Comparison of ENCODE assay signal across 13 mouse cellular contexts in the genomic region with DNA sequence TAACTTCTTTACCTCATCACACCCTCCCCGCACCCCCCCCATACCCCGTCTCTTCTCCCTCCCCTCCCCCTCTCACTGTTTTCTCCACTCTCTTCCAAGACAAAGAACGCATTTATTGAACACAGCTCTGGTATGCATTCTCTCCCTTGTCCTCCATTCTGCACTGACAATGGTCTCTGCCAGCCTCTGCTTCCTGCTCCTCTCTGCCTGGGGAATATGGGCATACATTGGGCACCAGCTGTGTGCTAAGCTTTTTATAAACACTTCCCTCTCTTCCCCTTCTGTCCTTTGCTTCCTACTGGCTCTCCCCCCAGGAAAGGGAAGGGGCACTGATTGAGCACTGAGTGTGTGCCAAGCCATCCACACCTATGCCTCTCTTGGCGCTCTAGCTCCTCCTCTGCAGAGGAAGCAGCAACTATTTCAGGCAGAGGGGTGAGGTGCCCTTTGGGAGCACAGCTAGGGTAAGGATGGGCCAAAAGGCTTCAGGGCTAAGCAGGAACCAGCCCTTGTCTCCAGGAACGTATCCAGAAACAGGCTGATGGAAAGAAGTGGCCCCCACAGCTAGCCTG. TPM values are rescaled to one million over a fixed set of nuclear protein-coding genes. Genes with fewer than 3 reads are reported as not detected.
DNase-seq lines count a peak whose midpoint lies in the region; ATAC-seq and TF ChIP-seq lines count a peak whose summit lies in the region.
"Had no signal": no experiment of that assay in that cellular context is flagged by ENCODE, and none has a peak within 500 bp of the region (broad histone marks: within the 10 kb centered on the region; RNA-seq: fewer than 3 reads in every experiment).

No protein-coding gene starts in this region.

- intact Hi-C loops in heart, postnatal 14 days (cut with DNase I), result no loop called here

- peak overlapping the region; percentile 97 for H3K9ac ChIP-seq in heart, embryonic 13.5 days
- H3K9ac ChIP-seq in forebrain, embryonic 15.5 days (replicated peaks), result no peak overlapping the region
- H3K9ac ChIP-seq in midbrain, embryonic 11.5 days (ENCODE audit: low read length), result no peak overlapping the region

- WGBS in heart, embryonic 13.5 days, result 21% methylated on average over 5 of the region's 5 CpGs
- 31% methylated on average over 5 of the region's 5 CpGs for WGBS in forebrain, embryonic 15.5 days
- 39% methylated on average over 5 of the region's 5 CpGs for WGBS in midbrain, embryonic 11.5 days

- H3K36me3 ChIP-seq in heart, embryonic 13.5 days, result no peaks in the 10 kb centered on the region
- H3K36me3 ChIP-seq in forebrain, embryonic 15.5 days, result no peaks in the 10 kb centered on the region
- no peaks in the 10 kb centered on the region for H3K36me3 ChIP-seq in midbrain, embryonic 11.5 days (ENCODE audit: control insufficient read depth, insufficient read depth, low read length)

- no peak for ATAC-seq in heart, embryonic 13.5 days (ENCODE audit: extremely low read depth, insufficient number of reproducible peaks, low FRiP score, low TSS enrichment)
- peak; percentile 33; the same call in 1 of the 2 replicates for ATAC-seq in forebrain, embryonic 15.5 days (replicated peaks)
- ATAC-seq in midbrain, embryonic 11.5 days (ENCODE audit: low FRiP score), result no peak
- no peak for ATAC-seq in megakaryocyte-erythroid progenitor cell, adult 5-6 weeks (replicated peaks; ENCODE audit: low FRiP score, low TSS enrichment, poor library complexity, severe bottlenecking)

- no peaks in the 10 kb centered on the region for H3K9me3 ChIP-seq in heart, embryonic 13.5 days
- H3K9me3 ChIP-seq in forebrain, embryonic 15.5 days, result no peaks in the 10 kb centered on the region
- H3K9me3 ChIP-seq in midbrain, embryonic 11.5 days (ENCODE audit: control insufficient read depth, low read length), result no peaks in the 10 kb centered on the region
- H3K9me3 ChIP-seq: liver, embryonic 13.5 days had no signal

- no peak for TF ChIP-seq POLR2A in cortical plate, adult 2 months (IDR thresholded peaks at IDR 0.05; ENCODE audit: extremely low read depth, insufficient read depth, low read length)

- TF ChIP-seq CTCF in cortical plate, adult 2 months (IDR thresholded peaks at IDR 0.05; ENCODE audit: extremely low read depth, insufficient read depth, low read length), result no peak

- H3K27ac ChIP-seq in heart, embryonic 13.5 days (replicated peaks), result peak overlapping the region; percentile 99
- peak overlapping the region; percentile 72 for H3K27ac ChIP-seq in cortical plate, adult 2 months (ENCODE audit: insufficient read depth, low read length)
- peak overlapping the region; percentile 40; the same call in 1 of the 2 replicates for H3K27ac ChIP-seq in forebrain, embryonic 15.5 days (replicated peaks)
- peak overlapping the region; percentile 5; the same call in 1 of the 2 replicates for H3K27ac ChIP-seq in midbrain, embryonic 11.5 days (ENCODE audit: low read depth, low read length)
- H3K27ac ChIP-seq: kidney, postnatal 0 days; liver, embryonic 13.5 days had no signal

- H3K4me1 ChIP-seq in heart, embryonic 13.5 days, result peaks cover 63% of the 10 kb centered on the region
- peaks cover 2% of the 10 kb centered on the region; the same call in 1 of the 2 replicates for H3K4me1 ChIP-seq in cortical plate, adult 2 months (ENCODE audit: control insufficient read depth, insufficient read depth, low read length)
- peaks cover 27% of the 10 kb centered on the region for H3K4me1 ChIP-seq in forebrain, embryonic 15.5 days
- peaks cover 9% of the 10 kb centered on the region for H3K4me1 ChIP-seq in midbrain, embryonic 11.5 days (ENCODE audit: control insufficient read depth, insufficient read depth, low read length)

- DNase-seq in heart, postnatal 14 days, result no peak
- DNase-seq in midbrain, embryonic 11.5 days (ENCODE audit: low spot score, missing footprints), result peak; percentile 69
- DNase-seq in ovary, adult 18-20 months (ENCODE audit: low spot score), result no peak
- no peak for DNase-seq in natural killer cell, adult 2 months (ENCODE audit: low spot score in 2 of 2)
- DNase-seq: liver, embryonic 13.5 days; thymus, postnatal 25 days had no signal

- peak overlapping the region; percentile 63 for H3K4me3 ChIP-seq in heart, embryonic 13.5 days
- no peak overlapping the region for H3K4me3 ChIP-seq in cortical plate, adult 2 months (ENCODE audit: insufficient read depth, low read length)
- no peak overlapping the region for H3K4me3 ChIP-seq in forebrain, embryonic 15.5 days
- H3K4me3 ChIP-seq in midbrain, embryonic 11.5 days (ENCODE audit: low read depth, low read length), result no peak overlapping the region
- H3K4me3 ChIP-seq: erythroblast, embryonic 14.5 days; liver, embryonic 13.5 days had no signal

- peak overlapping the region; percentile 80 for H3K4me2 ChIP-seq in heart, embryonic 13.5 days
- no peak overlapping the region for H3K4me2 ChIP-seq in forebrain, embryonic 15.5 days (replicated peaks)
- no peak overlapping the region for H3K4me2 ChIP-seq in midbrain, embryonic 11.5 days
- H3K4me2 ChIP-seq: liver, embryonic 13.5 days had no signal

- H3K27me3 ChIP-seq in heart, embryonic 13.5 days (replicated peaks), result peaks cover 17% of the 10 kb centered on the region; the same call in 1 of the 2 replicates
- H3K27me3 ChIP-seq in forebrain, embryonic 15.5 days, result peaks cover 15% of the 10 kb centered on the region
- no peaks in the 10 kb centered on the region; the same call in 1 of the 2 replicates for H3K27me3 ChIP-seq in midbrain, embryonic 11.5 days (ENCODE audit: control insufficient read depth, insufficient read depth, low read length)

RNA-seq across cellular contexts. Expression of gene Josd2, which starts 7.3 kb away (rescaled TPM):
- polyA plus RNA-seq in heart, embryonic 13.5 days (2015; fragmentation: Nextera tagmentation; extraction: Ambion mirVana), result 138 and 158 TPM in 2 replicates
- total RNA-seq in heart, postnatal 14 days (2021), result 100 to 1,000 TPM; 105 to 111 TPM
- polyA plus RNA-seq in cortical plate, adult 2 months (2012; rRNA removed), result 232 and 256 TPM in 2 replicates
- 52.5 and 56.6 TPM in 2 replicates for polyA plus RNA-seq in forebrain, embryonic 15.5 days (2015; fragmentation: Nextera tagmentation; extraction: Ambion mirVana)
- polyA plus RNA-seq in midbrain, embryonic 11.5 days (2014; fragmentation: Nextera tagmentation; extraction: Ambion mirVana), result 49.4 and 55.8 TPM in 2 replicates
- total RNA-seq in megakaryocyte-erythroid progenitor cell, adult 5-6 weeks (2014; fragmentation: Nextera tagmentation), result 73.4 and 96.5 TPM in 2 replicates
- 25.0 and 30.6 TPM in 2 replicates for total RNA-seq in megakaryocyte-erythroid progenitor cell, adult 5-6 weeks (2017)

RNA-seq across cellular contexts. Expression of gene Aspdh, which starts 9.9 kb away (rescaled TPM):
- polyA plus RNA-seq in heart, embryonic 13.5 days (2015; fragmentation: Nextera tagmentation; extraction: Ambion mirVana), result 0.70 and 1.4 TPM in 2 replicates
- total RNA-seq in heart, postnatal 14 days (2021), result 1 to 10 TPM in 1 of 2 experiments, under 1 TPM in 1; 1.00 to 1.1 TPM
- polyA plus RNA-seq in cortical plate, adult 2 months (2012; rRNA removed), result 8.2 and 8.7 TPM in 2 replicates
- polyA plus RNA-seq in forebrain, embryonic 15.5 days (2015; fragmentation: Nextera tagmentation; extraction: Ambion mirVana), result 4.3 and 5.8 TPM in 2 replicates
- polyA plus RNA-seq in midbrain, embryonic 11.5 days (2014; fragmentation: Nextera tagmentation; extraction: Ambion mirVana), result 1.8 and 2.9 TPM in 2 replicates
- total RNA-seq in megakaryocyte-erythroid progenitor cell, adult 5-6 weeks (2014; fragmentation: Nextera tagmentation), result not detected in 2 replicates
- total RNA-seq in megakaryocyte-erythroid progenitor cell, adult 5-6 weeks (2017), result not detected in 2 replicates
- total RNA-seq: ES-E14 had no signal

RNA-seq across cellular contexts. Expression of gene Emc10, which starts 21.2 kb away (rescaled TPM):
- 88.2 and 93.2 TPM in 2 replicates for polyA plus RNA-seq in heart, embryonic 13.5 days (2015; fragmentation: Nextera tagmentation; extraction: Ambion mirVana)
- 10 to 100 TPM; 95.4 to 98.8 TPM for total RNA-seq in heart, postnatal 14 days (2021)
- 297 and 308 TPM in 2 replicates for polyA plus RNA-seq in cortical plate, adult 2 months (2012; rRNA removed)
- polyA plus RNA-seq in forebrain, embryonic 15.5 days (2015; fragmentation: Nextera tagmentation; extraction: Ambion mirVana), result 133 and 138 TPM in 2 replicates
- 91.8 and 99.3 TPM in 2 replicates for polyA plus RNA-seq in midbrain, embryonic 11.5 days (2014; fragmentation: Nextera tagmentation; extraction: Ambion mirVana)
- total RNA-seq in megakaryocyte-erythroid progenitor cell, adult 5-6 weeks (2014; fragmentation: Nextera tagmentation), result 62.8 and 83.9 TPM in 2 replicates
- total RNA-seq in megakaryocyte-erythroid progenitor cell, adult 5-6 weeks (2017), result 30.1 and 31.1 TPM in 2 replicates

RNA-seq across cellular contexts. Expression of gene Fam71e1, which starts 21.3 kb away (rescaled TPM):
- polyA plus RNA-seq in heart, embryonic 13.5 days (2015; fragmentation: Nextera tagmentation; extraction: Ambion mirVana), result 8.5 and 9.1 TPM in 2 replicates
- 1 to 10 TPM; 5.3 to 6.5 TPM for total RNA-seq in heart, postnatal 14 days (2021)
- polyA plus RNA-seq in cortical plate, adult 2 months (2012; rRNA removed), result 27.0 and 29.4 TPM in 2 replicates
- 30.2 and 30.5 TPM in 2 replicates for polyA plus RNA-seq in forebrain, embryonic 15.5 days (2015; fragmentation: Nextera tagmentation; extraction: Ambion mirVana)
- polyA plus RNA-seq in midbrain, embryonic 11.5 days (2014; fragmentation: Nextera tagmentation; extraction: Ambion mirVana), result 14.7 and 17.1 TPM in 2 replicates
- not detected in 2 replicates for total RNA-seq in megakaryocyte-erythroid progenitor cell, adult 5-6 weeks (2014; fragmentation: Nextera tagmentation)
- total RNA-seq in megakaryocyte-erythroid progenitor cell, adult 5-6 weeks (2017), result 0.75 TPM in 1 of 2 replicates, not detected in the other

RNA-seq across cellular contexts. Expression of gene Lrrc4b, which starts 46.3 kb away (rescaled TPM):
- polyA plus RNA-seq in heart, embryonic 13.5 days (2015; fragmentation: Nextera tagmentation; extraction: Ambion mirVana), result 1.6 and 1.7 TPM in 2 replicates
- total RNA-seq in heart, postnatal 14 days (2021), result 10 to 100 TPM; 18.7 to 19.7 TPM
- 190 and 192 TPM in 2 replicates for polyA plus RNA-seq in cortical plate, adult 2 months (2012; rRNA removed)
- polyA plus RNA-seq in forebrain, embryonic 15.5 days (2015; fragmentation: Nextera tagmentation; extraction: Ambion mirVana), result 15.6 and 15.7 TPM in 2 replicates
- polyA plus RNA-seq in midbrain, embryonic 11.5 days (2014; fragmentation: Nextera tagmentation; extraction: Ambion mirVana), result 9.2 and 10.3 TPM in 2 replicates
- total RNA-seq in megakaryocyte-erythroid progenitor cell, adult 5-6 weeks (2014; fragmentation: Nextera tagmentation), result not detected in 2 replicates
- total RNA-seq in megakaryocyte-erythroid progenitor cell, adult 5-6 weeks (2017), result not detected in 2 replicates
- polyA plus RNA-seq: erythroblast, embryonic 14.5 days; liver, embryonic 13.5 days had no signal

Comparison
In these comparisons a context has a peak if more than half of its experiments do, and no peak if none do; other contexts are left out.
1. H3K27ac ChIP-seq: peak in every context shown above with its lines; median percentile 99 in heart, embryonic 13.5 days; 72 in cortical plate, adult 2 months; 40 in forebrain, embryonic 15.5 days; 5 in midbrain, embryonic 11.5 days.